Mouse (Mus musculus) kidney, embryonic 14.5 days (tissue): ENCODE data around the gene Eme2. TPM values are rescaled to one million over a fixed set of nuclear protein-coding genes. Genes with fewer than 3 reads are reported as not detected.
A peak's percentile ranks its signal among the peaks of the same experiment; 100 is the strongest.
"Not testable (repeated sequence)": the region's sequence is repeated elsewhere in the genome, so short reads cannot be mapped to it uniquely, and the experiment has no call there.

ENCODE experiments used
- ATAC-seq: fragments of 200-750 bp; cut with Nextera tagmentation; 2 replicates; pipeline ENCODE4 v1.8.0; 2017; ENCODE audit warnings: moderate number of reproducible peaks, mild to moderate bottlenecking, moderate TSS enrichment, moderate library complexity; ENCODE audit not compliant: low FRiP score, low TSS enrichment
- H3K27ac ChIP-seq: fragments of 300-500 bp; sonication (generic); 2 replicates; pipeline ENCODE4 v1.5.1; 2014; ENCODE audit warnings: low read depth, mild to moderate bottlenecking, low read length, moderate library complexity, mixed read lengths
- H3K27me3 ChIP-seq: fragments of 300-500 bp; sonication (generic); 2 replicates; pipeline ENCODE4 v1.6.1; 2014; ENCODE audit warnings: mild to moderate bottlenecking, low read length; ENCODE audit not compliant: control insufficient read depth, insufficient read depth
- H3K36me3 ChIP-seq: fragments of 300-500 bp; sonication (generic); 2 replicates; pipeline ENCODE4 v1.6.1; 2014; ENCODE audit warnings: low read length, mixed read lengths; ENCODE audit not compliant: control insufficient read depth, insufficient read depth
- H3K4me1 ChIP-seq: fragments of 300-500 bp; sonication (generic); 2 replicates; pipeline ENCODE4 v1.6.1; 2014; ENCODE audit warnings: low read length, mixed read lengths; ENCODE audit not compliant: control insufficient read depth, insufficient read depth
- H3K4me2 ChIP-seq: fragments of 300-500 bp; sonication (generic); replicated peaks from 2 replicates; pipeline ENCODE4 v1.6.1; 2014; ENCODE audit warnings: low read depth, mild to moderate bottlenecking, low read length
- H3K4me3 ChIP-seq: fragments of 300-500 bp; sonication (generic); 2 replicates; pipeline ENCODE4 v1.5.1; 2014; ENCODE audit warnings: mild to moderate bottlenecking, low read length
- H3K9ac ChIP-seq: fragments of 300-500 bp; sonication (generic); 2 replicates; pipeline ENCODE4 v1.6.1; 2014; ENCODE audit warnings: low read depth, mild to moderate bottlenecking, low read length, moderate library complexity
- H3K9me3 ChIP-seq: fragments of 300-500 bp; sonication (generic); 2 replicates; pipeline ENCODE4 v1.6.1; 2016; ENCODE audit warnings: low read length; ENCODE audit not compliant: control insufficient read depth
- WGBS: fragments of 180-500 bp; shearing (Covaris S2); extraction: QIAGEN DNeasy Blood & Tissue Kit; methylation state at CpG from one replicate; pipeline ENCODE4 v1.1.7; 2014; 5-methylcytosine and 5-hydroxymethylcytosine counted together
- polyA plus RNA-seq: library from polyadenylated mRNA; unstranded; fragments of >200 nt; fragmentation: Nextera tagmentation; extraction: Ambion mirVana; gene quantifications from 2 replicates; pipeline ENCODE4 v1.2.1, GENCODE M21; 2014

The Eme2 gene
- polyA plus RNA-seq: 18.2 and 25.2 TPM in 2 replicates

DNA sequence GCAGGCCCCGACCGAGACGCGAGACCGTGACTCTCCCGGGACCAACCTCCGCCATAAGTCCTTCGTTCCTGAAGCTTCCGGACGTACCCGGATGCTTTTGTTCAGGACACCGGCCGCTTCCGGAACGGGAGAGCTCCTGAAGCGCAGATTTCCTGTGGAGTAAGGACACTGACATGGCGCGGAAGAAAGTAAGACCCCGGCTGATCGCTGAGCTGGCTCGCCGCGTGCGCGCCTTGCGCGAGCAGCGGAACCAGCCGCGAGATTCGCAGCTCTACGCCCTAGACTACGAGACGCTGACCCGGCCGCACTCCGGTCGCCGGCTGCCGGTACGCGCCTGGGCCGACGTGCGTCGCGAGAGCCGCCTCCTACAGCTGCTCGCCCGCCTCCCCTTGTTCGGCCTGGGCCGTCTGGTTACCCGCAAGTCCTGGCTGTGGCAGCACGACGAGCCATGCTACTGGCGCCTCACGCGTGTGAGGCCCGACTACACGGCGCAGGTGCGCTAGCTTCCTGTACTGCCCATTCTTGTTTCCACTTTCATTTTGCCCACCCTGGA is at the start of gene Eme2, which contains the start of gene Mrps34:
Gene Eme2 (minus strand): TSS at position 93 of the 553 bp plus-strand sequence.
Gene Mrps34 (plus strand): TSS at position 122 of the 553 bp plus-strand sequence.
- Histone ChIP-seq H3K4me2 (peak within 1 kb of the TSS; percentile 92), H3K36me3 (peaks cover 61% of the 10 kb centered on the region), H3K9ac (peak within 1 kb of the TSS; percentile 93), H3K27me3 (no peaks in the 10 kb centered on the region), H3K9me3 (no peaks in the 10 kb centered on the region), H3K27ac (peak within 1 kb of the TSS; percentile 79), H3K4me3 (peak within 1 kb of the TSS; percentile 83), H3K4me1 (peaks cover 22% of the 10 kb centered on the region)
- WGBS: under 1% methylated on average over 61 of the region's 62 CpGs
- ATAC-seq: peak; percentile 49

GRCm38 (mm10) chr17:24943589-24943988 is 48.7 kb upstream of the Eme2 start:
- H3K9me3 ChIP-seq: not testable (repeated sequence)
- peaks cover 53% of the 10 kb centered on the region for H3K36me3 ChIP-seq

GRCm38 (mm10) chr17:24943036-24943435 is 48.1 kb upstream of the Eme2 start:
- WGBS: 92% methylated on average over 7 of the region's 7 CpGs
- no peaks in the 10 kb centered on the region for H3K27me3 ChIP-seq
- no peaks in the 10 kb centered on the region for H3K4me1 ChIP-seq
- H3K9me3 ChIP-seq: no peaks in the 10 kb centered on the region
- H3K4me2 ChIP-seq: no peak overlapping the region
- peaks cover 47% of the 10 kb centered on the region for H3K36me3 ChIP-seq
- H3K4me3 ChIP-seq: no peak overlapping the region
- ATAC-seq: no peak
- H3K9ac ChIP-seq: no peak overlapping the region
- H3K27ac ChIP-seq: no peak overlapping the region

More at GRCm38 (mm10) chr17:24943589-24943988, 48.7 kb upstream of the Eme2 start:
- not testable (repeated sequence) for H3K27ac ChIP-seq, H3K9ac ChIP-seq, H3K27me3 ChIP-seq, H3K4me3 ChIP-seq, H3K4me2 ChIP-seq, ATAC-seq, H3K4me1 ChIP-seq
- WGBS: 95% methylated on average over 1 of the region's 1 CpGs

DNA sequence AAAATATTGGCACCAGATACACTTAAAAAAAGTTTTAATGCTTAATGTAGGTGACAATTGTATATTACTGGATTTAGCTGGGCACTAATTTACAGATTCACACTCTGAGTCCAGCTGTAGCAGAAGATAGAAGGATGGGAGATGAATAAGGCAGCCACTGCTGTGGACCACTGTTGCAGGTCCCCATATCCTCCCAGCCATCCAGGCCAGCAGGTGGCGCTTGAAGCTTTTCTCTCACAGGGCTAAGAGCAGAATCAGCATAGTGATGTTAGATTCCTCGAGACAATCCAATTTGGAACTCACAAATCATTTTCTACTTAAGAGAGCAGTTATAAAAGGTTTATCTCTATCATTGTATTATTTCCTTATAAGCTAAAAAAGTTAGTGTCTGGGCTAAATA is 47.6 kb upstream of the Eme2 start:
- not testable (repeated sequence) for H3K4me1 ChIP-seq, H3K9ac ChIP-seq, H3K4me3 ChIP-seq, H3K9me3 ChIP-seq, H3K4me2 ChIP-seq, H3K27ac ChIP-seq, ATAC-seq, H3K27me3 ChIP-seq
- peaks cover 42% of the 10 kb centered on the region for H3K36me3 ChIP-seq
- 22% methylated on average over 2 of the region's 2 CpGs for WGBS

DNA sequence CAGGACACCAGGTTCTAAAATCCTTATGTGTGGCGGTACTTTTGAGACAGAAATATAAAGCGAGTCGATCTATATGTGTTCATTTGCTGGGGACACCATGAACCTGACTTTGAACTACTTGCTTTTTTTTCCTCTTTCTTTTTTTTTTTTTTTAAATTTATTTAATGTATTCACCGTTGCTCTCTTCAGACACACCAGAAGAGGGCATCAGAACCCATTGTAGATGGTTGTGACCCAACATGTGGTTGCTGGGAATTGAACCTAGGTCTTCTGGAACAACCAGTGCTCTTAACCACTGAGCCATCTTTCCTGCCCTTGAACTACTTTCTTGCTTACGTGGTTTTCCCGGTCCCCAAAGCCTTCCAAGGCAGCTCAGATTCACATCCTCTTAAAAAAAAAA is 42.4 kb upstream of the Eme2 start:
- H3K27ac ChIP-seq: peak overlapping the region; percentile 81; the same call in 1 of the 2 replicates
- no peaks in the 10 kb centered on the region for H3K27me3 ChIP-seq
- peaks cover 17% of the 10 kb centered on the region for H3K4me1 ChIP-seq
- no peak for ATAC-seq
- H3K9me3 ChIP-seq: no peaks in the 10 kb centered on the region
- WGBS: 51% methylated on average over 6 of the region's 6 CpGs
- H3K36me3 ChIP-seq: peaks cover 9% of the 10 kb centered on the region
- H3K9ac ChIP-seq: peak overlapping the region; percentile 83
- H3K4me2 ChIP-seq: peak overlapping the region; percentile 76
- peak overlapping the region; percentile 99 for H3K4me3 ChIP-seq

GRCm38 (mm10) chr17:24936259-24937237 is 41.7 kb upstream of the Eme2 start, which contains the start of gene Mapk8ip3:
Mapk8ip3 (minus strand) TSS chr17:24936977.
- H3K27ac ChIP-seq: peak within 1 kb of the TSS; percentile 81; the same call in 1 of the 2 replicates
- peak within 1 kb of the TSS; percentile 99 for H3K4me3 ChIP-seq
- WGBS: under 1% methylated on average over 69 of the region's 78 CpGs
- H3K9me3 ChIP-seq: no peaks in the 10 kb centered on the region
- peak; percentile 97 for ATAC-seq
- peaks cover 9% of the 10 kb centered on the region for H3K36me3 ChIP-seq
- H3K4me1 ChIP-seq: peaks cover 17% of the 10 kb centered on the region
- peak within 1 kb of the TSS; percentile 83 for H3K9ac ChIP-seq
- no peaks in the 10 kb centered on the region for H3K27me3 ChIP-seq
- peak within 1 kb of the TSS; percentile 76 for H3K4me2 ChIP-seq

DNA sequence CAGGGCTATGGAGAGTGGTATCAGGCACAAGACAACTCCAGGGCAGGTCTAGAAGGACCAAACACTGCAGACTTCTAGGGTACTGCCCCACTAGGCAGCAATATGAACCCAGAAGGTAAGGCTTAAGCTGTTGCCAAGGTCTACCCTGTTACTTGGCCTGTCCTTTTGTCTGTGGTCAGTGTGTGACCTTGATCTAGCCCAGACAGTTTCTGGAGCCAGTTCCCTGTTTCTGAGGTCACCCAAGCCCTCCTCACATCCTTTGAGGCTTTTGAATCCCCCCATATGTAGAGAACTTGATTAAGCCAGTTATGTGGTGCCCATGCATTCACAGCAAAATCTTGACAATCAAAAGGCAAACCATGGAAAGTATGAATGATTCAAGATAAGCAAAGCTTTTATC is 40.8 kb upstream of the Eme2 start:
- Histone ChIP-seq H3K4me2 (peak overlapping the region; percentile 76), H3K4me1 (peaks cover 17% of the 10 kb centered on the region), H3K9ac (peak overlapping the region; percentile 83; the same call in 1 of the 2 replicates), H3K9me3 (no peaks in the 10 kb centered on the region), H3K27me3 (no peaks in the 10 kb centered on the region), H3K27ac (no peak overlapping the region), H3K36me3 (peaks cover 9% of the 10 kb centered on the region), H3K4me3 (peak overlapping the region; percentile 99)
- no peak for ATAC-seq

GRCm38 (mm10) chr17:24934926-24935325 is 40.0 kb upstream of the Eme2 start:
- Histone ChIP-seq H3K9me3 (no peaks in the 10 kb centered on the region), H3K4me3 (peak overlapping the region; percentile 99; the same call in 1 of the 2 replicates), H3K27me3 (no peaks in the 10 kb centered on the region), H3K4me1 (peaks cover 17% of the 10 kb centered on the region), H3K4me2 (peak overlapping the region; percentile 76), H3K9ac (peak overlapping the region; percentile 83; the same call in 1 of the 2 replicates), H3K36me3 (peaks cover 9% of the 10 kb centered on the region), H3K27ac (no peak overlapping the region)
- WGBS: 73% methylated on average over 4 of the region's 4 CpGs
- no peak for ATAC-seq
